Mouse (Mus musculus) forebrain, embryonic 13.5 days (tissue): ENCODE measurements at regions not wholly inside any gene's neighbourhood (a gene's known extent, or its start where the extent isn't known, plus 50 kb on each side); places are given as distances from the start of the nearest gene placed in this dataset.

Experiments
- ATAC-seq: fragments of 200-750 bp; cut with Nextera tagmentation; 2 replicates; pipeline ENCODE4 v1.8.0; 2017
- H3K27ac ChIP-seq: fragments of 300-500 bp; sonication (generic); 2 replicates; pipeline ENCODE4 v1.5.1; 2015; ENCODE audit warnings: inconsistent platforms, mild to moderate bottlenecking, moderate library complexity
- H3K27me3 ChIP-seq: fragments of 300-500 bp; sonication (generic); 2 replicates; pipeline ENCODE4 v1.6.1; 2015; ENCODE audit warnings: mild to moderate bottlenecking, inconsistent platforms
- H3K36me3 ChIP-seq: fragments of 300-500 bp; sonication (generic); 2 replicates; pipeline ENCODE4 v1.6.1; 2015; ENCODE audit warnings: mild to moderate bottlenecking, inconsistent platforms; ENCODE audit not compliant: poor library complexity, severe bottlenecking
- H3K4me1 ChIP-seq: fragments of 300-500 bp; sonication (generic); 2 replicates; pipeline ENCODE4 v1.6.1; 2015; ENCODE audit warnings: inconsistent platforms
- H3K4me2 ChIP-seq: fragments of 300-500 bp; sonication (generic); 2 replicates; pipeline ENCODE4 v1.6.1; 2015; ENCODE audit warnings: inconsistent platforms, mild to moderate bottlenecking, moderate library complexity
- H3K4me3 ChIP-seq: fragments of 300-500 bp; sonication (generic); 2 replicates; pipeline ENCODE4 v1.5.1; 2015; ENCODE audit warnings: mild to moderate bottlenecking, inconsistent platforms
- H3K9ac ChIP-seq: fragments of 300-500 bp; sonication (generic); 2 replicates; pipeline ENCODE4 v1.6.1; 2015; ENCODE audit warnings: mild to moderate bottlenecking, inconsistent platforms
- H3K9me3 ChIP-seq: fragments of 300-500 bp; sonication (generic); replicated peaks from 2 replicates; pipeline ENCODE4 v1.6.1; 2016; ENCODE audit warnings: inconsistent platforms
- WGBS: fragments of 180-500 bp; shearing (Covaris S2); methylation state at CpG from one replicate; pipeline ENCODE4 v1.1.7; 2015; 5-methylcytosine and 5-hydroxymethylcytosine counted together

- 82% methylated on average over 4 of the region's 4 CpGs for WGBS
- no peaks in the 10 kb centered on the region for H3K36me3 ChIP-seq
- H3K4me3 ChIP-seq = no peak overlapping the region
- H3K27me3 ChIP-seq = no peaks in the 10 kb centered on the region
- no peak overlapping the region for H3K9ac ChIP-seq
- 0 out of 2 replicates have a peak, but pooled peaks cover 7% of the 10 kb centered on the region for H3K4me1 ChIP-seq
- ATAC-seq = no peak
- no peaks in the 10 kb centered on the region for H3K9me3 ChIP-seq
- H3K27ac ChIP-seq = no peak overlapping the region
- no peak overlapping the region for H3K4me2 ChIP-seq
Observed at GRCm38 (mm10) chr8:26794411-26794810, 182.7 kb upstream of the Zfp703 start.

GRCm38 (mm10) chr8:26795616-26796015 lies 181.5 kb upstream of the Zfp703 start:
- Histone ChIP-seq H3K4me1 (peaks cover 13% of the 10 kb centered on the region; the same call in 1 of the 2 replicates), H3K4me3 (no peak overlapping the region), H3K9ac (no peak overlapping the region), H3K9me3 (no peaks in the 10 kb centered on the region), H3K27me3 (no peaks in the 10 kb centered on the region), H3K27ac (no peak overlapping the region), H3K36me3 (no peaks in the 10 kb centered on the region), H3K4me2 (no peak overlapping the region)
- WGBS = 72% methylated on average over 8 of the region's 8 CpGs
- no peak for ATAC-seq

- Histone ChIP-seq H3K4me3 (no peak overlapping the region), H3K4me1 (peaks cover 19% of the 10 kb centered on the region), H3K27ac (no peak overlapping the region), H3K9me3 (no peaks in the 10 kb centered on the region), H3K4me2 (no peak overlapping the region), H3K27me3 (no peaks in the 10 kb centered on the region), H3K36me3 (no peaks in the 10 kb centered on the region), H3K9ac (no peak overlapping the region)
- no peak for ATAC-seq
- WGBS = 26% methylated on average over 1 of the region's 1 CpGs
Observed at GRCm38 (mm10) chr8:26799814-26800213, 177.3 kb upstream of the Zfp703 start.

GRCm38 (mm10) chr8:26804089-26804488 lies 173.0 kb upstream of the Zfp703 start:
- Histone ChIP-seq H3K36me3 (no peaks in the 10 kb centered on the region), H3K4me3 (no peak overlapping the region), H3K9me3 (no peaks in the 10 kb centered on the region), H3K4me1 (peaks cover 51% of the 10 kb centered on the region), H3K9ac (no peak overlapping the region), H3K27ac (peak overlapping the region; percentile 41), H3K4me2 (no peak overlapping the region), H3K27me3 (0 out of 2 replicates have a peak, but pooled peaks cover 3% of the 10 kb centered on the region)
- peak; percentile 66; the same call in 1 of the 2 replicates for ATAC-seq
- WGBS = 70% methylated on average over 9 of the region's 9 CpGs

GRCm38 (mm10) chr8:26804901-26805341 lies 172.2 kb upstream of the Zfp703 start:
- Histone ChIP-seq H3K4me3 (no peak overlapping the region), H3K27ac (no peak overlapping the region), H3K9me3 (no peaks in the 10 kb centered on the region), H3K4me1 (peaks cover 49% of the 10 kb centered on the region), H3K27me3 (0 out of 2 replicates have a peak, but pooled peaks cover 3% of the 10 kb centered on the region), H3K36me3 (no peaks in the 10 kb centered on the region), H3K4me2 (peak overlapping the region; percentile 4; the same call in 1 of the 2 replicates), H3K9ac (no peak overlapping the region)
- 20% methylated on average over 7 of the region's 7 CpGs for WGBS
- peak; percentile 37; the same call in 1 of the 2 replicates for ATAC-seq

GRCm38 (mm10) chr8:26805371-26805821 lies 171.7 kb upstream of the Zfp703 start:
- Histone ChIP-seq H3K9me3 (no peaks in the 10 kb centered on the region), H3K4me3 (no peak overlapping the region), H3K36me3 (no peaks in the 10 kb centered on the region), H3K9ac (0 out of 2 replicates have a peak overlapping the region, but pooled peaks have one; percentile 23), H3K4me1 (peaks cover 47% of the 10 kb centered on the region), H3K4me2 (no peak overlapping the region), H3K27me3 (0 out of 2 replicates have a peak, but pooled peaks cover 3% of the 10 kb centered on the region), H3K27ac (peak overlapping the region; percentile 33; the same call in 1 of the 2 replicates)
- ATAC-seq = no peak
- WGBS = 12% methylated on average over 6 of the region's 6 CpGs

- no peak for ATAC-seq
- no peak overlapping the region for H3K4me3 ChIP-seq
- H3K4me1 ChIP-seq = peaks cover 50% of the 10 kb centered on the region
- H3K27me3 ChIP-seq = 0 out of 2 replicates have a peak, but pooled peaks cover 3% of the 10 kb centered on the region
- WGBS = 20% methylated on average over 11 of the region's 11 CpGs
- no peaks in the 10 kb centered on the region for H3K9me3 ChIP-seq
- H3K4me2 ChIP-seq = no peak overlapping the region
- H3K27ac ChIP-seq = no peak overlapping the region
- H3K9ac ChIP-seq = no peak overlapping the region
- no peaks in the 10 kb centered on the region for H3K36me3 ChIP-seq
Observed at GRCm38 (mm10) chr8:26808111-26808651, 168.9 kb upstream of the Zfp703 start.

- ATAC-seq = no peak
- Histone ChIP-seq H3K4me2 (no peak overlapping the region), H3K4me3 (no peak overlapping the region), H3K4me1 (peaks cover 50% of the 10 kb centered on the region), H3K9me3 (no peaks in the 10 kb centered on the region), H3K36me3 (no peaks in the 10 kb centered on the region), H3K9ac (no peak overlapping the region), H3K27me3 (0 out of 2 replicates have a peak, but pooled peaks cover 3% of the 10 kb centered on the region), H3K27ac (no peak overlapping the region)
- 24% methylated on average over 3 of the region's 3 CpGs for WGBS
Observed at GRCm38 (mm10) chr8:26808771-26809170, 168.4 kb upstream of the Zfp703 start.

- H3K27me3 ChIP-seq = 0 out of 2 replicates have a peak, but pooled peaks cover 3% of the 10 kb centered on the region
- H3K36me3 ChIP-seq = no peaks in the 10 kb centered on the region
- H3K4me2 ChIP-seq = no peak overlapping the region
- WGBS = 73% methylated on average over 7 of the region's 7 CpGs
- H3K4me3 ChIP-seq = no peak overlapping the region
- H3K4me1 ChIP-seq = peaks cover 45% of the 10 kb centered on the region
- ATAC-seq = no peak
- no peak overlapping the region for H3K9ac ChIP-seq
- no peak overlapping the region for H3K27ac ChIP-seq
- H3K9me3 ChIP-seq = no peaks in the 10 kb centered on the region
Observed at GRCm38 (mm10) chr8:26809943-26810342, 167.2 kb upstream of the Zfp703 start.

- H3K4me2 ChIP-seq = no peak overlapping the region
- 0 out of 2 replicates have a peak, but pooled peaks cover under 1% of the 10 kb centered on the region for H3K27me3 ChIP-seq
- peaks cover 37% of the 10 kb centered on the region for H3K4me1 ChIP-seq
- no peak overlapping the region for H3K4me3 ChIP-seq
- H3K9me3 ChIP-seq = no peaks in the 10 kb centered on the region
- 73% methylated on average over 12 of the region's 12 CpGs for WGBS
- no peak overlapping the region for H3K27ac ChIP-seq
- no peak for ATAC-seq
- H3K36me3 ChIP-seq = no peaks in the 10 kb centered on the region
- no peak overlapping the region for H3K9ac ChIP-seq
Observed at GRCm38 (mm10) chr8:26811533-26812236, 165.4 kb upstream of the Zfp703 start.

- H3K36me3 ChIP-seq = no peaks in the 10 kb centered on the region
- ATAC-seq = no peak
Observed at GRCm38 (mm10) chr8:26813198-26813815, 163.8 kb upstream of the Zfp703 start.

GRCm38 (mm10) chr8:26815020-26815584 lies 162.0 kb upstream of the Zfp703 start:
- 54% methylated on average over 15 of the region's 15 CpGs for WGBS
- Histone ChIP-seq H3K27ac (no peak overlapping the region), H3K9ac (no peak overlapping the region), H3K9me3 (no peaks in the 10 kb centered on the region), H3K4me3 (no peak overlapping the region), H3K4me1 (peaks cover 13% of the 10 kb centered on the region), H3K36me3 (no peaks in the 10 kb centered on the region), H3K27me3 (no peaks in the 10 kb centered on the region), H3K4me2 (no peak overlapping the region)
- ATAC-seq = peak; percentile 27; the same call in 1 of the 2 replicates

More at GRCm38 (mm10) chr8:26813198-26813815, 163.8 kb upstream of the Zfp703 start:
- no peak overlapping the region for H3K9ac ChIP-seq
- H3K27ac ChIP-seq = no peak overlapping the region
- no peak overlapping the region for H3K4me3 ChIP-seq
- 95% methylated on average over 9 of the region's 9 CpGs for WGBS
- peaks cover 21% of the 10 kb centered on the region for H3K4me1 ChIP-seq
- H3K9me3 ChIP-seq = no peaks in the 10 kb centered on the region
- no peak overlapping the region for H3K4me2 ChIP-seq
- no peaks in the 10 kb centered on the region for H3K27me3 ChIP-seq
